Mouse (Mus musculus) erythroblast, embryonic 14.5 days (primary cell): ENCODE data around the gene Sik3.

Source experiments
- GATA1 ChIP-seq: IDR thresholded peaks from 2 replicates; pipeline ENCODE4 v1.6.1; 2012; ENCODE audit warnings: low read length, inconsistent platforms, mixed read lengths
- TAL1 ChIP-seq: IDR thresholded peaks from 3 replicates; pipeline ENCODE4 v1.6.1; 2012; ENCODE audit warnings: low read length, inconsistent platforms, mixed read lengths

DNA sequence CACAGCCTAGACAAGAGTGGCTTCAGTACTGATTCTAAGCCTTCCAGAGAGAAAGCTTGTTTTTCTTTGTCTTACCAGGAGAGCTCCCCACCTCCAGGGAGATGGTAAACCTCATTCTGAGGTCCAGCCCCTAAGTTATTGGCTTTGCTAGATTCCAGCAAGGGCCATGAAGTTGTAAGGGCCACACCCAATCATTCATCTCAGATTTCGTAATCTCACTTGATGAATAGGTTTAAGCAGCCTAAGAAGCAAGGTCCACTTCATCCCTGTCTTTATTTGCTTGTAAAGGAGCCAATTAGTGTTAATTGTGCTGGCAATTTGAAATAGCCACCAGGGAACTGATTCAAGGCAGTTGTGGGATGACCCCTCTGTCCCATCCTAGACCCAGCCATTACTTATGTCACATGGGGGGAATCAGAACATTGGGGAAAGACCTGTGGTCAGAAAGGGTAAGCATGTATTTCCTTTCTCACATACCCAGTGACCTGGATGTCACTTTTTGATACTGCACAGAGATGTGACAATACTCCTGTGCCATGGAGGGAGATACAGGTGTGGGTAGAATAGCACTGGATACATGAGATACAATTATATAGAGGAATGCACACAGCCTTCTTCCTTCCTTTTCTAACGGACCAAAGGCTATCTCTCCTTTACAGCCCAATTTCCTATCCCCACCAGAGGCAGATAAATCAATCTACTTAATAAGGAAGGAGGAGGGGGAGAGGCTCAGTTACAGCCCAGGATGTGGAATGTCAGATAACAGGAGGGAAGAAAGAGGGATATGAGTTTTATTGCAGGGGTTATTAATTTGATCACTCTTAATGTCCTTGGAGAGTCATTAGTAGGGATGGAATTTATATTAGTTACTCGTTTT is 1.3 kb upstream of the Sik3 start:
- TF ChIP-seq GATA1 (no peak), TAL1 (no peak)
